Mouse (Mus musculus) thymus, adult 2 months (tissue): ENCODE data around the gene Nfkb1.

ENCODE experiments used
- CTCF ChIP-seq: fragments of 200-500 bp; IDR thresholded peaks from 2 replicates; pipeline ENCODE4 v1.5.1; 2012; ENCODE audit warnings: mild to moderate bottlenecking, control low read depth, low read length, moderate library complexity, borderline replicate concordance; ENCODE audit not compliant: control insufficient read depth, poor library complexity, insufficient read depth; ENCODE audit errors: extremely low read depth
- POLR2A ChIP-seq: fragments of 200-500 bp; IDR thresholded peaks from 2 replicates; pipeline ENCODE4 v1.6.1; 2012; ENCODE audit warnings: mild to moderate bottlenecking, low read length, control low read depth, moderate library complexity; ENCODE audit not compliant: control insufficient read depth, poor library complexity, insufficient read depth; ENCODE audit errors: extremely low read depth

GRCm38 (mm10) chr3:135586060-135586459 is 105.3 kb downstream of the Nfkb1 start:
- TF ChIP-seq CTCF = no peak
- TF ChIP-seq POLR2A = no peak
